Mouse (Mus musculus): ENCODE results near the gene Rhbdf2.

DNA sequence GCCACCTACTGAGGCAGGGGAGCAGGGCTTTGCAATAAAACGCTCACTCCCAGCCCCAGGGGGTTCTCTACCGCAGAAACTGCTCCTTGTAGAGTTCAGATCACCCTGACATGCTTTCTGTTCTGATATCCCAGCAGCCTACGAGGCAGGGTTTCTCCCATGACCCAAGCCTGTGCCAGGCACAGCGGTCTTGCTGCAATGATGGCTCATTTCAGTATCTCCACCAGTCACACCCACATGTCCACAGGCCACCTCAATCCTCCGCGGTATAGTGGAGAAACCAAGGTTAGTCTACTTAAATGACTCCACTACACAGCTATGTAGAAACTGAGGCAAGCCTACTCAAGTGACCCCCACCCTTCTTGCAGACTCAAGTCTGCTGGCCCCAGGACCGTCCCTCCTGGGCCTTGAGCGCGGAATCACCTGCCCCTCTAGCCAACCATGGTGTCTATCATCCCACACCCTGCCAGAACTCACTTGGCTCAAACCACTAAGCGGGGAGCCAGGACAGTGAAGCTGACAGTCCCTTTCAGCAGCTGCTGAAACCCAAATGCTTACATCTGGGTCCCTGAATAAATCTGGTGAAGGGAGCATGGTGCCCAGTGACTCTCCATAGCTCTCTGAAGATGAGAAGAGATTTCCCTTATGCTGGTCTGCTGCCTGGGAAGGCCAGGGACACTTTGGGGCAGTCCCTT, 6.1 kb downstream of the Rhbdf2 start:
- TF ChIP-seq CTCF (IDR thresholded peaks at IDR 0.05; ENCODE audit: insufficient read depth, low read depth, low read length) (no peak), POLR2A (IDR thresholded peaks at IDR 0.05; ENCODE audit: insufficient read depth, low read depth, low read length) (no peak)

Measured in olfactory bulb, adult 2 months (tissue).